Mouse (Mus musculus): ENCODE measurements around the gene Spag16.
"Not testable (repeated sequence)": the region's sequence is repeated elsewhere in the genome, so short reads cannot be mapped to it uniquely, and the experiment has no call there.

The Spag16 gene

GRCm38 (mm10) chr1:69826806-69827703, at the start of gene Spag16:
TSS of gene Spag16 (plus strand) at chr1:69826970.
- CTCF ChIA-PET = no interaction called here

- CTCF ChIA-PET = interaction anchor here (0.6 kb wide), 1 partner anchor 9 kb away, joined by 3 read pairs; no protein-coding TSS in a partner anchor
Measured at GRCm38 (mm10) chr1:69785129-69785528, 41.6 kb upstream of the Spag16 start.

- CTCF ChIA-PET = interaction anchor here (0.7 kb wide), 1 partner anchor 12 kb away, joined by 3 read pairs; no protein-coding TSS in a partner anchor
Measured at GRCm38 (mm10) chr1:69786716-69787115, 40.1 kb upstream of the Spag16 start.

GRCm38 (mm10) chr1:69787379-69787778, 39.4 kb upstream of the Spag16 start:
- CTCF ChIA-PET = no interaction called here

GRCm38 (mm10) chr1:69790337-69791250, 36.2 kb upstream of the Spag16 start:
- CTCF ChIA-PET = no interaction called here

DNA sequence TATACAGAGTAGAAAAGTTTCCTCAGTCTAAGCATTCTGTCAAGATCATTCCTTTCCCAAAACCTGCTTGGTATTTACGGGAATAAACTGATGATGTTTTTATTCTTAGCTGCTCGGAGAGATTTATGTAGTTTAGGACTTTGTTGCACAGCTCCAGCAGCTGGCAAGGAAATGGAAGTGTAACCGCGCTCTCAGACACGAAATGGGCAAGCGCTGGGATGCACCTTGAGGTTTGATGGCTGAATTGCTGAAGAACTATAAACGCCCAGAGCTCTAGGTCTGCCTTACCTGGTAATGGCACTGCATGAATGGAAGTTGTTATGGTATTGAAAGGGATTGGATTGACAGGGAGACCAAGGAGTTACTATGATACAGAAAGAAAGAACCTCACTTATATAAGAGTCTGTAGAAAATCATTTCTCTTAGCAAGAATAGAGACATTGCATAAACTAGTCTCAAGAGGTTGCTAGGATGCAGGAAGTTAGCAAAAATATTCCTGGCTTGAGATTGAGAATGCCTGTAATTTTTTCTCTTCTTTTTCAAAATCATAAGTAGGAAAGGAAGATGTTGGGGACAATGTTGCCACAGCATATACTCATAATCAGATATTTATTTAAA, 27.7 kb upstream of the Spag16 start:
- CTCF ChIA-PET = no interaction called here

DNA sequence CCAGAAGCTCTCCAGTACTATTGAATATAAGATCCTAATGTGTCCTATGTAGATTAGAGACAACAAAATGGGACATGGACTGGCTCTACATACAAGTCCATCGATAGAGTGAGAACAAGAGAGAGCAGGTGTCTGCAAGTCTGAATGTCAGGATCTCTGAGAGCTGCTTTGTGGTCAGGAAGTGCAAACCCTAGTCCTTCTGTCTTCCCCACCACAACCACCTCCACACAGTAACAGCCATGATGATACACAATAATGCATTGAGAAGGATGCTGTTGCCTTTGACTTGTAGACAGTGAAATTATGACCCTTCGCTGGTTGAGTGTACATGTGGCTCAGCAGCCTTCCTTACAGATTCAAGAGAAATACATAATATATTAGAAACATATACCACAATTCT, 16.6 kb upstream of the Spag16 start:
- CTCF ChIA-PET = no interaction called here

- CTCF ChIA-PET = not testable (repeated sequence)
Measured at GRCm38 (mm10) chr1:69825635-69826034, 1.1 kb upstream of the Spag16 start.

GRCm38 (mm10) chr1:69828872-69829479, 2.2 kb downstream of the Spag16 start:
- CTCF ChIA-PET = no interaction called here

DNA sequence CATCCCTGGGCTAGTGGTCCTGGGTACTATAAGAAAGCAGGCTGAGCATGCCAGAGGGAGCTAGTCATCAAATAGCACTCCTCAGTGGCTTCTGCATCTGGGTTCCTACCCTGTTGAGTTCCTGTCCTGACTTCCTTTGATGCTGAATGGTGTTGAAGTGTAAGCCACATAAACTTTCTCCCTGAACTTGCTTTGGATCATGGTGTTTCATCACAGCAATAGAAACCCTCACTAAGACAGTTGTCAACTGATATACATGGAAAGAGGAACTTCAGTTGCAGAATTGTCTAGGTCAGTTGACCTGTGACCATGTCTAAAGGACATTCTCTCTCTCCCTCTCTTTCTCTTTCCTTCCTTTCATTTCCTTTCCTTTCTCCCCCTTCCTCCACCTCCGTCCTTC, 3.8 kb downstream of the Spag16 start:
- CTCF ChIA-PET = no interaction called here

DNA sequence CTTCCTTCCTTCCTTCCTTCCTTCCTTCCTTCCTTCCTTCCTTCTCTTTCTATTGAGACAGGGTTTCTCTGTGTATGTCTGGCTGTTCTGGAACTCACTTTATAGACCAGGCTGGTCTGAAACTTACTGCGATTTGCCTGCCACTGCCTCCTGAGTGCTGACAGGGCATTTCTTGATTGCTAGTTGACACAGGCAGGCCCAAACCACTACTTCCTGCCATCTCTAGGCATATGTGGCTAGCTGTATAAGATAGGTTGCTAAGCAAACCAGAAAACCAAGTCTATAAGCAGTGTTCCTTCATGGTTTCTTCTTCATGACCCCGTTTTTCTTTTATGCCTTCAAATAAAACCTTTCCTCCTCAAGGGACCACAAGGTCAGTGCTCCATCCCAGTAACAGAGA, 4.2 kb downstream of the Spag16 start:
- CTCF ChIA-PET = no interaction called here

GRCm38 (mm10) chr1:69833476-69833875, 6.7 kb downstream of the Spag16 start:
- CTCF ChIA-PET = not testable (repeated sequence)

DNA sequence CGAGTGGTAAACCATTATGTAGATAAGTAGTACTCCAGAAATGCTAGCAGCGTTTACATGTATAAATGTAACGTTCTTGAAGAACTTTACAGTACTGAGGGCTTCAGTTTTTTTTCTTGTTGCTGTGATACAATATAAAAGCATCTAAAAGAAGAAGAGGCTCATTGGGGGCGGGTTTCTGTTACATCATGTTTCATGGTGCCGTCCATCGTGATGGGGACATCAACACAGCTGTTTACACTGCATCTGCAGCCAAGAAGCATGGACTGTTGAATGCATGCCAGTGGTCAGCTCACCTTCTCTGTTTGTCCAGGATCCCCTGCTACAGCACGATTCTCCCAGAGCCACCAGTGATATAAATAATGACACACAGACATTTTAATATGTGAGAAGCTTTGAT, 26.7 kb downstream of the Spag16 start:
- CTCF ChIA-PET = no interaction called here

- CTCF ChIA-PET = no interaction called here
Measured at GRCm38 (mm10) chr1:69867776-69868175, 41.0 kb downstream of the Spag16 start.

DNA sequence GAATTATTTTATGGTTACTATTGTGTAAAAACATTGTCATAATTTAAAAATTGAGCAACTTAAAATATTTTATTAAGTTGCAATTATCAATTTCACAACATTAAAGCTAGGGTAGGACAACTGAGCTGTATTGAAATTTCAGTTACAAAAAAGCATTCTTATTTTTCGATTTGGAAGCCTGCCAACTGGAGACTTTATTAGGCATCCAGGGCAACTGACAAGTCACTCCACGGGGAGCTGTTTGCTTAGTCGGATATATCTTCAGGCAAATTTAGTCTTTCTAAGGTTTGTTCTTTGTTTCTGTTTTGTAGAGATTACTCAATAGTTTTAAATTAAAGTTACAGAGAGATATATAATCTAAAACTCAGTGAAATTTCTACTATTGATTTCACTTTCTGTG, 129.8 kb downstream of the Spag16 start:
- CTCF ChIA-PET = interaction anchor here (0.6 kb wide), 1 partner anchor 277 kb away, joined by 4 read pairs; no protein-coding TSS in a partner anchor

GRCm38 (mm10) chr1:69996874-69997273, 170.1 kb downstream of the Spag16 start:
- CTCF ChIA-PET = no interaction called here

DNA sequence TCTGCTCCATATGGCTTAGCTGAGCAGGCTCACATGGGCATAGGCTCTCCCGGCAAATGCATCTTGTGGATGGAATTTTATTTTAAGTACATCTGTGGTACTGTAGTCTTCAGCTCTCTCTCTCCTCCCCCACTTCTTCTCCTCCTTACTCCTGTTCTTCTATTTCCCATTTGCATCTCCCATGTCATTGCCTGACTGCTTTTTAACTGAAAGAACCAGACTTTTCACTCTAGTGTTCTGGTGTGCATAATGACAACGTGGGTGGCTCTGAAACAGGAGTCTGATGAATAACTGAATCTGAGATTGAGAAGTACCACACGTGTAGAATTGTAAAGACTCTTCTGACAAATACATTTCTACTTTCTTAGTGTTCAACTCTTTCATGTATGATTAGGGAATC, 186.2 kb downstream of the Spag16 start:
- CTCF ChIA-PET = no interaction called here

GRCm38 (mm10) chr1:70037384-70037783, 210.6 kb downstream of the Spag16 start:
- CTCF ChIA-PET = no interaction called here

- CTCF ChIA-PET = no interaction called here
Measured at GRCm38 (mm10) chr1:70067404-70067803, 240.6 kb downstream of the Spag16 start.

GRCm38 (mm10) chr1:70073440-70073839, 246.7 kb downstream of the Spag16 start:
- CTCF ChIA-PET = no interaction called here

DNA sequence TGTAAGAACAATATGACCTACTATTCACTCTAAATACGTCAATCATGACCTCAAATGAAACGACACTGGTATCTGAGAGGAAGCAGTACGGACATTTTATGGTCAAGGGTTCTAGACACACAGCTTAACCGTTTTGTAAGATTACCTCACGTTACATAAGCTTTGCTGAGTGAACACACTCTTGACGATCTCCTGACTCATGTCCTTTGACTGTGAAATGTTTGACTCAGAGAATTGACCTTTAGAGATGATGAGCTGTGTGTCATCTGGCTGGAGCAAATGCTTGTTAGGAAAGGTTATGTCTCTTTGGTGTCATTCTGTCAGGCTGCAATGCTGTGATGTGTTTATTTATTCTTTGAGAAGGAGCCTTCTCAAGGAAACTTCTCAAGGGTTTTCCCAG, 252.0 kb downstream of the Spag16 start:
- CTCF ChIA-PET = no interaction called here

All from spleen, embryonic (tissue).